Mouse (Mus musculus): Measurements from ENCODE around the gene Stk17b.

The Stk17b gene

GRCm38 (mm10) chr1:53784721-53785418, at the start of gene Stk17b:
TSS of gene Stk17b (minus strand) at chr1:53785224.
- in situ Hi-C loops (cut with MboI; ENCODE audit: low sequenced_read_pairs) = no loop called here

GRCm38 (mm10) chr1:53830286-53830685, 45.3 kb upstream of the Stk17b start:
- in situ Hi-C loops (cut with MboI; ENCODE audit: low sequenced_read_pairs) = no loop called here

- in situ Hi-C loops (cut with MboI; ENCODE audit: low sequenced_read_pairs) = no loop called here
Observed at GRCm38 (mm10) chr1:53829089-53829488, 44.1 kb upstream of the Stk17b start.

- in situ Hi-C loops (cut with MboI; ENCODE audit: low sequenced_read_pairs) = no loop called here
Observed at GRCm38 (mm10) chr1:53824446-53825337, 39.7 kb upstream of the Stk17b start.

GRCm38 (mm10) chr1:53823687-53824445, 38.8 kb upstream of the Stk17b start:
- in situ Hi-C loops (cut with MboI; ENCODE audit: low sequenced_read_pairs) = no loop called here

DNA sequence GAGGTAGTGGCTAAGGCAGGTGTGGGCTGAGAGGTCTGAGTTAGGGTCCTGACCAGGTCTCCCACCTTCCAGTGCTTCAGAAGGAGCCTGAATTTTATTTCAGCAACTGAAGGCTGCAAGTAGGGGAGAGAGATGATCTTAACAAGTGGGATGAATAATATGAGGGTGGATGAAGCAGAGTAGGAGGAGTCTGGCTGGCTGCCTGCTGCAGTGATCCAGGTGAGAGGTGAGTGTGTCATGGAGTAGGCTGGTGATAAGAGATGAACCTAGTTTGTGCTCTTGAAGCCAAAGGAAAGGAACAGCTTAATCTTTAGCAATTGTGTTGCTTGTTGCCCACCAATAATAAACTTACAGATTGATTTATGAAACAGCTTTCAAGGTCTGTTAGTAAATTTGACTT, 37.0 kb upstream of the Stk17b start:
- in situ Hi-C loops (cut with MboI; ENCODE audit: low sequenced_read_pairs) = no loop called here

- in situ Hi-C loops (cut with MboI; ENCODE audit: low sequenced_read_pairs) = no loop called here
Observed at GRCm38 (mm10) chr1:53820041-53820632, 35.1 kb upstream of the Stk17b start.

DNA sequence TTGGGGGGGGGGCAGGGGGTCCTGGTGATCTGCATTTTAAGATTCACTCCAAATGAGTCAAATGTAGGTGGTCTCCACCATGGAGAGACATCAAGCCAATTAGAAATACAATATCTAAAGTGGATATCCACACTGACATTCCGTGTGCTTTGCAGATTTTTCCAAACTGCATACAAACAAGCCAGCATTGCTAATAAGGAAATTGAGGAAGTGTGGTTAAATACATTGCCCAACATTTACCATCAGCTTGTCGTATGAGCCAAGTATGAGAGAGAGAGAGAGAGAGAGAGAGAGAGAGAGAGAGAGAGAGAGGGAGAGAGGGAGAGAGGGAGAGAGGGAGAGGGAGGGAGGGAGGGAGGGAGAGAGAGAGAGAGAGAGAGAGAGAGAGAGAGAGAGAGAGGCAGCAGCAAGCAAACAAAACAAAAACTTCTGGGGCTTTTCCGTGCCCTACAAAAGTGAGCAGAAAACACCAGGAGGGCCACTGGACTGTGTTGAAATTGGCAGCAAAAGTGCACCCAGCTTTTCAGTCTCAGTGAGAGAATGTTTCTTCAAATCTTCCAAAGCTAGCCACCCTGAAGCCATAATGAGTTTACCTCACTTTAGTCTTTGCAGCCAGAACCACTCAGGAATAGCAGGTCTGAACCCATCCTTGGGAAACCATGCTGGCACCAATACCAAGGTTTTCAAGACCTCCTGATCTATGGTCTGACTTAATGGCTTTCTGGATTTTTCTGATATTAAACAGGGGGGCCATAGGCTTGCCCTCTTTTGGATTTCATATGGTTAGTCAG, 33.2 kb upstream of the Stk17b start:
- in situ Hi-C loops (cut with MboI; ENCODE audit: low sequenced_read_pairs) = no loop called here

GRCm38 (mm10) chr1:53816353-53816752, 31.3 kb upstream of the Stk17b start:
- in situ Hi-C loops (cut with MboI; ENCODE audit: low sequenced_read_pairs) = no loop called here

DNA sequence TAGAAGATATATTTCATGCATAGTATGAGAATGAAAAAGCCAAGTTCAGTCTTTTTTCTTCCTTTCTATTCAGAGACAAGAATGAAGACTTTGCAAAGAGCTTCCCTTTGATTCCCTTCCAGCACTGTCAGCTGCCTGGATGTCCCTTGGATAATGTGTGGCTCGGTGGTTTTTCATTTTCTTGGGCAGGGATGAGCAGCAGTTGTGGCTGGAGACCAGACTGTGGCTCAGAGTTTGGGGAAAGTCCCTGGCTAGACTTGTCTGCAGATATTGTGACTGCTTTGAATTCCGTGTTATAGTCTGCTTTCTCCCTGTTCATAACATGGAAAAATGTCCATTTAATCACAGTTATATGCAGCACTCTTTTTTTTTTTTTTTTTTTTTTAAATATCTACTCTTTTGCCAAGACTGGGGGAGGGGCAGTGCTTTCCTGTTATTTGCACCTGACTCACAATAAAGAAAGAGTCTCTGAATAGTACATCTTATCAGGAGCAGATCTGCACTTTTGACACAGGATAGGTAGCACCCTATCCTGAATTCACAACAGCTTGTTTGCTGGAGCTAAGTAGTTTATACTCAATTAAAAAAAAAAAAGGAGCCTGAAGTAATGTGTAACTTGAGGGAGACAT, 29.2 kb upstream of the Stk17b start:
- in situ Hi-C loops (cut with MboI; ENCODE audit: low sequenced_read_pairs) = no loop called here

DNA sequence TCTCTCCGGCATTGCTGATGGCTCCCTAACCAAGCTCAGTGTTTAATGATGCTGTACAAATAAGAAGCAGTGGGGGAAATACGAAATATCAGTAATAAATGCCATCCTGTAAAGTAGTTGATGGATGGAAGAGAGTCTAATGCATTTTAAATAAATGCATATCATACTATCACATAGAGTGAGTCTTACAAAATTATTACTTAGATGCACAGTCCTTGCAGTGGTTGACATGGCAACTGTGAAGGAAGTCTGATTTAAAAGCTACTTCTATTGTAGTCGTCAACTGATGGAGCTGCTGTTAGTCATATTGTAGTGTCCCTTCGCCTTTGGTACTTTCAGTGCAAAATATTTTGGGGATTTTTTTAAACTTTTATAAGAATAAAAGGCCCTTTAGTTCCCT, 26.9 kb upstream of the Stk17b start:
- in situ Hi-C loops (cut with MboI; ENCODE audit: low sequenced_read_pairs) = no loop called here

GRCm38 (mm10) chr1:53808229-53808628, 23.2 kb upstream of the Stk17b start:
- in situ Hi-C loops (cut with MboI; ENCODE audit: low sequenced_read_pairs) = no loop called here

DNA sequence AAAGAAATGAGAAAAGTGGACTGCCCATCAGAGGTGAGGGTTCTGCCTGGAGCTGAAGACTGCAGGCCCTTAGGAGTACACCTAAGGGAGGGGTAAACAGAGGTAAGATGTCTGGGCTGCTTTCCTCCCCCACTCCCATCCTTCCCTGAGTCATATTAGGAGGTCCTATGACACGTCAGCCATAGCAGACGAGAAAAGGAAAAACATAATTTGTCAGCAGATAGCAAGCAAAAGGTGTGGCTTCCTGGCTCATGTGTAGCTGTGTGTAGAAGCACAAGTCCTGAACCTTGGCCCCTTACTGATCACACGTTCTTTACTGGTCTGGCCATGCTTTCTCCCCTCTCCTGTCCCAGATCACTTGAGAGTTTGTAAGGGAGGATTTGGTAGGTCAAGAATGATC, 12.8 kb upstream of the Stk17b start:
- in situ Hi-C loops (cut with MboI; ENCODE audit: low sequenced_read_pairs) = no loop called here

- in situ Hi-C loops (cut with MboI; ENCODE audit: low sequenced_read_pairs) = no loop called here
Observed at GRCm38 (mm10) chr1:53797074-53797473, 12.1 kb upstream of the Stk17b start.

DNA sequence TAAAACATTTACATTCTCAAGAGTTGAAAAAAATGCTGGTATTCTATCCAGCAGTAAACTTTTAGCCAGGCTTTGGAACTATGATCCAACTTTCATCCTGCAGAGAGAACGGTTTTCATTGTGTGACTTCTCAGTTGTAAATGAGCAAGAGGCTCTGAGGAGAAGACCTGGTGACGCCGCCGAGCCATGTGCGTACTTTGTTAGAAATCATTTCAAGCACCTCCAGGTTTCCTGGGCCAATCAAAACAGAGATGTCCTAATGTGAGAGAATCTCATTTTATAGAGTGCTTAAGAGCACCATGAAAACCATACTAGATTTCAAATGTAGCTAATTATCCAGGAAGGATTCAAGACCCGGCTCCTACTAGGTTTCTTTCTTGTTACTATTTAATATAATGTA, 11.2 kb upstream of the Stk17b start:
- in situ Hi-C loops (cut with MboI; ENCODE audit: low sequenced_read_pairs) = no loop called here

GRCm38 (mm10) chr1:53795591-53795990, 10.6 kb upstream of the Stk17b start:
- in situ Hi-C loops (cut with MboI; ENCODE audit: low sequenced_read_pairs) = no loop called here

- in situ Hi-C loops (cut with MboI; ENCODE audit: low sequenced_read_pairs) = no loop called here
Observed at GRCm38 (mm10) chr1:53795081-53795480, 10.1 kb upstream of the Stk17b start.

DNA sequence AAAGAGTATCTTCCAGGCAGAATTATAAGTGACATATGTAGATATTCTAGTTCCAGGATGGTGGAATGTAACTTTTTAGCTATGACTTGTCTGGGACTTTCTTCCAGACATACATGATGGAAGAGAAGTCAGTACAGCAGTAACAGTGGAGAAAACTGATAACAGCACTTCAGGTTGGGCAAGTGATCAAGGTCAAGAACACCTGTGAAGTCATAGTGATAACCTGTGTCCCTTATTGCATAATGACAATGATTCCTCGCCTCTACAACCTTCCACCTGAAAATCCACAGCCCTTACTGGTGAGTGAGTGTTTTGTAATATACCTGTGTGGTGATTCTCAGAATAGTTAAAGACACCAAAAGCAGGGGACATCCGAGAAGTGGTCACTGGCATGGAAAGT, 9.3 kb upstream of the Stk17b start:
- in situ Hi-C loops (cut with MboI; ENCODE audit: low sequenced_read_pairs) = no loop called here

- in situ Hi-C loops (cut with MboI; ENCODE audit: low sequenced_read_pairs) = no loop called here
Observed at GRCm38 (mm10) chr1:53791343-53791742, 6.3 kb upstream of the Stk17b start.

GRCm38 (mm10) chr1:53784291-53784720, 718 bp downstream of the Stk17b start:
- in situ Hi-C loops (cut with MboI; ENCODE audit: low sequenced_read_pairs) = no loop called here
